Mouse (Mus musculus) lung, adult 2 months (tissue): ENCODE measurements around the gene Dlgap5.

ENCODE experiments used
- CTCF ChIP-seq: fragments of 200-500 bp; IDR thresholded peaks from 2 replicates; pipeline ENCODE4 v1.5.1; 2011; ENCODE audit warnings: mild to moderate bottlenecking, low read length, control low read depth; ENCODE audit not compliant: insufficient read depth
- POLR2A ChIP-seq: fragments of 200-500 bp; IDR thresholded peaks from 2 replicates; pipeline ENCODE4 v1.6.1; 2011; ENCODE audit warnings: low read depth, mild to moderate bottlenecking, control low read depth, low read length, borderline replicate concordance; ENCODE audit errors: extremely low read depth

GRCm38 (mm10) chr14:47396165-47396652 lies 22.0 kb downstream of the Dlgap5 start:
- TF ChIP-seq CTCF (peak; percentile 48), POLR2A (no peak)
